Mouse (Mus musculus): ENCODE data around the gene Sertad2. TPM values are rescaled to one million over a fixed set of nuclear protein-coding genes. Genes with fewer than 3 reads are reported as not detected.

Gene Sertad2
- total RNA-seq, 2 experiments from 2014 or later, result 28.2 to 30.9 TPM

GRCm38 (mm10) chr11:20594229-20595201 lies 51.5 kb downstream of the Sertad2 start:
- intact Hi-C loops (cut with DNase I), result no loop called here
- DNase-seq, result no peak

GRCm38 (mm10) chr11:20603066-20603812 lies 60.2 kb downstream of the Sertad2 start:
- intact Hi-C loops (cut with DNase I), result no loop called here
- DNase-seq, result peak; percentile 71

GRCm38 (mm10) chr11:20604119-20604518 lies 61.1 kb downstream of the Sertad2 start:
- intact Hi-C loops (cut with DNase I), result no loop called here
- DNase-seq, result no peak

GRCm38 (mm10) chr11:20605613-20606012 lies 62.6 kb downstream of the Sertad2 start:
- intact Hi-C loops (cut with DNase I), result no loop called here
- DNase-seq, result no peak

- DNase-seq, result no peak
- intact Hi-C loops (cut with DNase I), result no loop called here
These were observed 65.4 kb downstream of the Sertad2 start for GRCm38 (mm10) chr11:20608442-20608841.

- intact Hi-C loops (cut with DNase I), result no loop called here
- no peak for DNase-seq
These were observed 70.2 kb downstream of the Sertad2 start for GRCm38 (mm10) chr11:20613223-20613622.

- DNase-seq, result no peak
- intact Hi-C loops (cut with DNase I), result no loop called here
These were observed 73.0 kb downstream of the Sertad2 start for GRCm38 (mm10) chr11:20616103-20616502.

- intact Hi-C loops (cut with DNase I), result no loop called here
- no peak for DNase-seq
These were observed 84.1 kb downstream of the Sertad2 start for GRCm38 (mm10) chr11:20627146-20627545.

GRCm38 (mm10) chr11:20628216-20628615 lies 85.2 kb downstream of the Sertad2 start:
- no peak for DNase-seq
- intact Hi-C loops (cut with DNase I), result no loop called here

GRCm38 (mm10) chr11:20629700-20630099 lies 86.6 kb downstream of the Sertad2 start:
- no peak for DNase-seq
- intact Hi-C loops (cut with DNase I), result loop anchor here (5.0 kb wide), 1 partner anchor 87 kb away; the partner anchor contains the start of gene Sertad2

GRCm38 (mm10) chr11:20631026-20631940 lies 88.2 kb downstream of the Sertad2 start:
- intact Hi-C loops (cut with DNase I), result loop anchor here (5.0 kb wide), 1 partner anchor 89 kb away; the partner anchor contains the start of gene Sertad2
- peak; percentile 98 for DNase-seq

- intact Hi-C loops (cut with DNase I), result loop anchor here (5.0 kb wide), 1 partner anchor 90 kb away; the partner anchor contains the start of gene Sertad2
- peak; percentile 67 for DNase-seq
These were observed 89.0 kb downstream of the Sertad2 start for GRCm38 (mm10) chr11:20631941-20632618.

- no peak for DNase-seq
- intact Hi-C loops (cut with DNase I), result loop anchor here (5.0 kb wide), 1 partner anchor 90 kb away; the partner anchor contains the start of gene Sertad2
These were observed 89.5 kb downstream of the Sertad2 start for GRCm38 (mm10) chr11:20632619-20632965.

GRCm38 (mm10) chr11:20634543-20634942 lies 91.5 kb downstream of the Sertad2 start:
- no peak for DNase-seq
- intact Hi-C loops (cut with DNase I), result loop anchor here (5.0 kb wide), 1 partner anchor 92 kb away; the partner anchor contains the start of gene Sertad2

GRCm38 (mm10) chr11:20635646-20636045 lies 92.6 kb downstream of the Sertad2 start:
- intact Hi-C loops (cut with DNase I), result loop anchor here (5.0 kb wide), 1 partner anchor 178 kb away; no protein-coding TSS in a partner anchor

GRCm38 (mm10) chr11:20636114-20636513 lies 93.1 kb downstream of the Sertad2 start:
- no peak for DNase-seq
- intact Hi-C loops (cut with DNase I), result loop anchor here (5.0 kb wide), 1 partner anchor 179 kb away; no protein-coding TSS in a partner anchor

More at GRCm38 (mm10) chr11:20635646-20636045, 92.6 kb downstream of the Sertad2 start:
- DNase-seq, result no peak

- intact Hi-C loops (cut with DNase I), result loop anchor here (5.0 kb wide), 1 partner anchor 180 kb away; no protein-coding TSS in a partner anchor
- no peak for DNase-seq
These were observed 94.0 kb downstream of the Sertad2 start for GRCm38 (mm10) chr11:20637060-20637459.

- intact Hi-C loops (cut with DNase I), result loop anchor here (5.0 kb wide), 1 partner anchor 182 kb away; no protein-coding TSS in a partner anchor
- DNase-seq, result peak; percentile 85
These were observed 95.8 kb downstream of the Sertad2 start for GRCm38 (mm10) chr11:20638841-20639240.

- intact Hi-C loops (cut with DNase I), result loop anchor here (5.0 kb wide), 1 partner anchor 183 kb away; no protein-coding TSS in a partner anchor
- DNase-seq, result peak; percentile 62
These were observed 96.9 kb downstream of the Sertad2 start for GRCm38 (mm10) chr11:20639918-20640447.
